Mouse (Mus musculus) yolk sac, embryonic 10.5 days (tissue): ENCODE measurements at regions not wholly inside any gene's neighbourhood (a gene's known extent, or its start where the extent isn't known, plus 50 kb on each side); places are given as distances from the start of the nearest gene placed in this dataset.

Experiments used
- DNase-seq: peaks from one replicate; pipeline ENCODE4 v3.0.0-alpha.2; 2017; ENCODE audit warnings: low spot score

DNA sequence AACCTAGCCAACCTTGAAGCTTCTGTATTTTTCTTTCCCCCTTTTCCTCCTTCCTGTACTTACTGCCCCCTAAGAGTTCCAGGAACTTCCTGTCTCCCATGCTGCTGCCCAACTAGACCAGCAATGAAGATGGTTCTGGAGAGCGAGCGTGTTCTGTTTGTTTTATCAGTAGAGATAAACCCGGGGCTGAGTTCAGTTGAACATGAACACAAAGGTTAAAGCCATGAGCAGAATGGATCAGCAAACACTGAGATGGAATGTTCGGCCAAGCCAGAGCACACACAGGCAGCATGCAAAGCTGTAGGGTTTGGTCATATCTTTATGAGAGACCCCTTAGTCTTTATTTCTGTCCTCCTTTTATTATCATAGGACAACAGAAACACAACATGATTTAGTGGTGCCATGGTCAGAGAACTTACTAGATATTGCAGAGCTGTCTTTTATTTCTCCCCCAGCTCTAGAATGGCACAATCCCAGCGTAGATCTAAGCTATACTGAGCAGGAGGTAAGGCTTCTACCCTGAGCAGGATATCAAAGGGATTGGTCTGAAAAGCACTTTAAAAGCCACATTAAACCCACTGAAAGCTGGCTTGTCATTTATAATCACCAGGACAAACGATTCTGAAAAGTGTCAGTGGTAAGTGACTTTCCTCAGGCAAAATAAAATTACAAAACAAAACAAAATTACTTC lies 105.9 kb upstream of the Peli1 start:
- peak; percentile 59 for DNase-seq

- no peak for DNase-seq
Measured at GRCm38 (mm10) chr11:20985771-20986170, 105.3 kb upstream of the Peli1 start.

DNA sequence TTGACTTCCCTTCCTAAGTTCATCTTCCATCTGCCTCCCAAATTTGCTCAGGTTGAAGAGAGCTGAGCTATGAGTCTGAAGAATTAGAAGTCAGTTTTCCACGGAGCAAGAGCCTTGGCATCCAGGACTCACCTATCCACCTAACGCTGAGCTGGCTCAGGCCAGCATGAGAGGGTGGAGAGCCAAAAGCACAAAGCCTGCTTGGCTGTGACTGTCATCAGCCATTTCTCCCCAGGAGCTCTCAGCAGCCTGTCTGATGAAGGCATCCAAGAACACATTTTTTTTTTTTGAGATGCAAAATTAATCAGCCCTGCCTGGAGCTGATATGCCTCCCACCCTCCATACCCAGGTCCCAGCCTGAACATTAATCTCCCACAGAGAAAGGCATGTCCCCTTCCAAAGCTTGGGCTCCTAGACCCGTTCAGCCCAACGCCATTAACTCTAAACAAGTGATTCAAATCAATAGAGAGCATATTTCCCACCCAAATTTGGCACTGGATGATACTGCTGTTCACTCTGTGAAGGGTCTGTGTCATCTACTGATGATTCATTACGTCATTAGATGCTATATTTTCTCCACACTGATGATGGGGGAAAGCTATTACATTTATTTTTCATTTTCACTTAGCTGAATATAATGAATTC lies 103.8 kb upstream of the Peli1 start:
- no peak for DNase-seq

GRCm38 (mm10) chr11:20987841-20988251 lies 103.2 kb upstream of the Peli1 start:
- no peak for DNase-seq

DNA sequence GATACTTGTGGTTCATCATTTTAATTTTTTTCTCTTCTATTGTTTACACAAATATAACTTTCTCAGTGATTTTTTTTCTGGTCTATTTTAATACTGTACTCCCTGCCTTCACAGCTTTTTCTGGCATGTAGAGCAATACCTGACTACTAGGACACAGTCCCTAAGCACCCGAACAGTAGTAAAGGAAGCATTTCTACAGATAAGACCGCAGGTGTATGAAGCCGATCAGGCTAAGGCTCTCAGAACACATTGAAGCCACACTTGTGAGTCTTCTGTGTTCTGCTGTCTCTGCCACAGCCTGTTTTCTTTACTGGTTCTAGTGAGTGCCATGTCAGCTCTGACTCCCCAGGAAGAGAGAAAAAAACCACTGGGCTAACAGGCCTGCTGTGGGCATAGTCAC lies 102.2 kb upstream of the Peli1 start:
- no peak for DNase-seq

DNA sequence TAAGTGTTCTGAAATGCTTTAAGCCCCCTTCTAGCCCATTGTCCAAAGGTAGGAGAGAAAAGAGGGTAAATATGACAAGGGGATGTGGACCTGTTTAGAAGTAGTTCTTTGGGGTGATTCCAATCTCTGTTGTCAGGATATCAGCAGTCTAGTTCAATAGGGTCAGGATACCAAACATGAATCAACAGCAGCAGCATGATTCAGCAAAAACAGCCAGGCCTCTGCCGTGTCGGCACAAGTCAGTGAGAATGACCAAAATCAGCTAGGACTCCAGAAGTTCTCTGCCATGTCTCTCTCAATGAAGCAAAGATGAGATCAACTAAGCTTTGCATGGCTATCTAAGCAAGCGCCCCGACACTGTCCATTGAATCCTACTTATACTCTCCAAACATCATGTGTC lies 97.5 kb upstream of the Peli1 start:
- no peak for DNase-seq

DNA sequence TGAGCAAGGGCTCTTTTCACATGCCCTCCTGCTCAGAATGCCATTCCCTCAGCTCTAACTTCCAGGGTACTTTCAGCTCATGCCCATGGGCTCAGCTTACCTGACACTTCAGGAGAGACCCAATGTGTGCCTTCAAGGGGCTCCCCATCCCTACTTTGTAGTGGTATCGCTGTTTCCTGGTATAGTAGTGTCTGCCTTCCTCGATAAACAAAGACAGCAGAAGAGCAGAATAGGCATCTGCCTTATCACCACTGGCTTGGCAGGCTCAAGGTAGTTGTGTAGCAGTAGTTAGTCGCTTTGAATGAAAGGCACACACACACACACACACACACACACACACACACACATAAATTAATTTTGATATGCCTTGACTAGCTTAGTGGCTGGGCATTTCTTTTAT lies 89.7 kb upstream of the Peli1 start:
- DNase-seq, result no peak

GRCm38 (mm10) chr11:21007222-21007621 lies 83.9 kb upstream of the Peli1 start:
- DNase-seq, result no peak

DNA sequence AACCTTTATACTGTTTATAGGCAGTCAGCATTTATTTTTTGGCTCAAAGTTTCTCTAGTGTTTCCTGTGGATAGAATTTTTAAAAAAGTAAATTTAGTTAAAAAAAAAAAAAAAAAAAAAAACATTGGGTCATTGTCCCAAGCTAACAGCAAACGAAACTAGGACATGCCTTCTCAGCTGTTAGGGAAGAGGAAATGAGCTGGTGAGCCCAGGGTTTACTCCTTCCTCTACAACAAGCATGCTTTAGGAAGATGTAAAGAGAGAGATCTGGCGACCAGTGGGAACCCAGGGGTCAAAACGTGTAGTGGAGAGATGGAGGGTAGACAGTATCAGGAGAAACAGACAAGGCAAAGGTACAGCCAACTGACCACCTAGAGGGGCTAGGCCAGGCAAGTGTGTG lies 81.6 kb upstream of the Peli1 start:
- DNase-seq, result no peak

DNA sequence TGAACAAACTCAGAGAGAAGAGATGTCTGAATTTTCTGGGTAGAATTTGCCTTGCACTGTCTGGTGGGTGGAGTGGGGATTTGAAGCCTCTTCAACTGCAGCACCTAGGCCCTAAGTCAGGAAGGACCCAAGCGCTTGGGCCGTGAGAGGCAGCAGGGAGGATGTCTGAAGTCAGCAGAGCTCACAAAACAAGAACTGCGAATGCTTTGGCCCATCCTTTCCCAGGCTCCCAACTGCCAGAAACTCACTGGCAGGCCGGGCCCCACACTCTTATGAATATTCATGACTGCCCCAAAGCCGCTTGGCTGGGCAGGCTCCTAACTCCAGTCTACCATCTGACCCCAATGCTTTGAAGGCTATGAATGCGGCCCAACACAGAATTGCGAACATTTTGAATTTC lies 80.2 kb upstream of the Peli1 start:
- DNase-seq, result no peak

GRCm38 (mm10) chr11:21014250-21014649 lies 76.8 kb upstream of the Peli1 start:
- DNase-seq, result no peak

GRCm38 (mm10) chr11:21015536-21015935 lies 75.6 kb upstream of the Peli1 start:
- no peak for DNase-seq

DNA sequence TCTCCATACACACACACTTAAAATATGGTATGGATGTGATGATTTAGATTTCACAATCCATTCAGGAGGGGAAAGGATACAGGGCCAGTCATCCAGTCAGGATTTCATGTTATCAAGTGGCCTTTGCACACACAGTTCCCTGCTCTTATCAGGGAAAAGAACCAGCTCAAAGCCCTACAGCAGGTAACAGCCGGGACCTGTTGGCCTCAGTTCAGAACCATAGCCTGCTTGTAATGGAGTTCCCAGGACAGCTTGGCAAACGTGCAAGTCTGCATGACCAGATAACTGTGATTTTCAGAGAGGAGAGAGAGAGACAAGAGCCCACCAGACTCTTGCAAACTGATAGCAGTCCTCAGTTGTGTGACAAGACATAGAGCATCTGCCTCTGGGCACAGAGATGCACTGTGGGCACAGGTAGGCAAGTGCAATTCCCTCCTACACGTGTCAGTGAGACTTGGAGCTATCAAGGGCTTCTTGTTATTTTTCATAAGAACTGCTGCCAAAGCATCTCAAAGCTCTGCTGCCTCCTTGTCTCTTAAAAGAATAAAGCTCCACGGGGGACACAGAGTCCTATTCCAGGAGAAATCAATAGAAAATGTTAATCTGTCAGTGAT lies 74.9 kb upstream of the Peli1 start:
- no peak for DNase-seq

DNA sequence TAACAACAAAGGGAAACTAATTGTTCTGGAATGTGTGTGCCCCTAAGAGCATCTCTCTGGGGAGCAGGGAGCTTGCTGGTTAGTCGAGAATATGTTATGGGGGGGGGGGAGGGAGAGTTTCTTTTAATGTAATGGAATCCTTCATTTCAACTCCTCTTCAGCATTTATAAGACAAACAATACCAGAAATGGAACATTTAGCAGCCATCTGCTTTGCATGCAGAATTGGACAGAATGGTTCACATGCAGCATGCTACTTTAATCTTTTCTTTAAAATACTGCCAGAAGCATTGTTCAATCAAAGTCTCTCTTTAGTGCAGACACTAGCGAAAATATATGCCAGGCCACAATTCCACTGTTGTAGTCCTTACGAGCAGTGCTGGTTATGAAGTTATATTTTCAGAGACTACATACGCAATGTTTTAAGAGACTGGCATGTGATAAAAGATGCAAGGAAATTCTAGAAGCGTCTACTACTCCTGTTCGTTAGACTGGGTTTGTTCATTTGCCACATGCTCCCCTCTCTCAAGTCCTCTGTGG lies 74.2 kb upstream of the Peli1 start:
- no peak for DNase-seq

GRCm38 (mm10) chr11:21019829-21020228 lies 71.3 kb upstream of the Peli1 start:
- DNase-seq, result no peak

DNA sequence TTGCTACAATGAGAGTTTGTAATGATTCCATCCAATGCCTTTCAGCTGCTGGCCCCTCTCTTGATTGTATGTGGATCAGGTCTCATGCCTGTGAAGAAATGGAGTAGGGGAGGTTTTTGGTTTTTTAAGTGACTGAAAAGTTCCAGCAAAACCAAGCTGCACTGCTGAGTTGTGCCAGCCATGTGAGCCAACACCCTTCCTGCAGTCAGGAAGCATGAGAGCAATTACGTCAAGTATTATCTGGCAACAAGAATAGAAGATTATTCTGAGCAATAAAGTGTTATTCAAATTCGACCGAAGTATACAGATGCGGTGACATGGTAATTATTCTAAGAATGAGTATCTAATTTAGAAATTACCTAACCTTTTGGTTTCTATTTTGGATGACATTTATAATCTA lies 67.0 kb upstream of the Peli1 start:
- no peak for DNase-seq

- DNase-seq, result no peak
Measured at GRCm38 (mm10) chr11:21024521-21024920, 66.6 kb upstream of the Peli1 start.

- no peak for DNase-seq
Measured at GRCm38 (mm10) chr11:21027299-21027698, 63.8 kb upstream of the Peli1 start.

DNA sequence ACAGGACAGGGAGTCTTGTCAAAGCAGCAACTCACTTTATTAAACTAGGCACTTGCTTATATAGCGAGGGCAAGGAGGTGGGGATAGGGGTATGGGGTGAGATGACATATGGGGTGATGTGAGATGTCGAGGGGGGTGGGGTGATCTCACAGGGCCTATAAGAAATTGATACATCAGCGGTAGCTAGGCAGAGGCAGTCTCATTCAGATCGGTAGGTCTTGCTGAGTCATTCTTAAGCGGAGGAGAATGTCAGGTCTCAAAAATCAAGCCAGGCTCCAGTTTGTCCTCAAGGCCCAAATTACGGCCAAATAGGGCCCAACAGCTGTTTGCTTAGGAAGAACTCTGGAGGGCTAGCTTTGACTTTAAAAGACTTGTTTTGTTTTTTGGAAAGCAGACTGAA lies 60.7 kb upstream of the Peli1 start:
- DNase-seq, result no peak

DNA sequence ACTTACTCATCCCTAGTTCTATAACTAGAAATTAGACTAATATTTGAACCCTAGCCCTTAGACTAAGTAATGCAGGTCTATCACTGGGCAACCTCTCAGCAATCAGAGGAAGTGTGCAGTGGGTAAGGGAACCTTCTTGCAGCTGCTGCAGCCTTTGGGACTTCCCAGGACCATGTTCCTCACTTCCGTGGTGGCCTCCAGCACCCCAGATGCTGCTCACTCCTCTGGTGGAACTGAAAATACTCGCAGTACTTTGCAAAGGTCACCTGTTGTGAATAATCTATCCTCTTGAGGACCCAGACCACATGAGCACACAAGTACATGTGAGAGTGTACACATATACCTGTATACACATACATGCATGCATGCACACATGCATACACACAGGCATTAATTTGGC lies 59.3 kb upstream of the Peli1 start:
- DNase-seq, result no peak

DNA sequence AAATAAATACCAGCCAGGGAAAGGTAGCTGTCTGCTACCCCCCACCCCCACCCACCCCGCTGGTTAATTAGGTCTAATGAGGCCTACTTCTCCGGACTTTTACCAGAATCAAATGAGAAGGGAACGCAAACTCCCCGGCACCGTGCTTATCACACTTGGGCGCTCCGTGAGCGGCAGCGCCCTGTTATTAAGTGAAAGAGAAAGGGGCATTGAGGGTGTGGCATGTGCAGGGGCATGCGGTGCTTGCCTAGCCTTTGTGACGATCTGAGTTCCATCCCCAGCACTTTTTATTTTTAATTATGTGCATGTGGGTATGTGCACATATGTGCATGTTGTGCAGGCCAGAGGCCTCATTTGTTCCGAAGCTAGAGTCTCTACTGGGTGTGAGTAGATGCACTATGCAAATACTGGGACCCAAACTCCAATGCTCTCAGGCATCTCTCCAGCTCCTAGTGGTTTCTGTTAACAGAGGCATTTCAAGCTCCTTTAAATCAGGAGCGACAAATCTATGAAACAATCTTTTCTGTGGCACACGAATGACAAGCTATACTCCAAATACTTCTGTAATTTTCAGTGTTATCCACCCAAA lies 57.8 kb upstream of the Peli1 start:
- DNase-seq, result no peak

- no peak for DNase-seq
Measured at GRCm38 (mm10) chr11:21033823-21034401, 57.2 kb upstream of the Peli1 start.
